Mouse (Mus musculus) hindbrain, embryonic 10.5 days (tissue): ENCODE data around the gene Gtf3c6. TPM values are rescaled to one million over a fixed set of nuclear protein-coding genes. Genes with fewer than 3 reads are reported as not detected.

Source experiments
- polyA plus RNA-seq: library from polyadenylated mRNA; unstranded; fragments of >200 nt; fragmentation: Nextera tagmentation; extraction: Ambion mirVana; gene quantifications from 2 replicates; pipeline ENCODE4 v1.2.1, GENCODE M21; 2016

The Gtf3c6 gene
- polyA plus RNA-seq, 1 experiment from 2014 or later: 140 TPM

Other genes starting within 250 kb of the Gtf3c6 start
- gene Mfsd4b1, start 232.8 kb downstream of the Gtf3c6 start, polyA plus RNA-seq: not detected in 2 replicates
- 8.7 and 10.3 TPM in 2 replicates for gene Slc16a10, start 115.8 kb downstream of the Gtf3c6 start, polyA plus RNA-seq
- gene Rpf2, start 11.1 kb downstream of the Gtf3c6 start, polyA plus RNA-seq: 74.8 and 91.8 TPM in 2 replicates
- gene Amd1, start 44.1 kb upstream of the Gtf3c6 start, polyA plus RNA-seq: 59.0 and 74.9 TPM in 2 replicates
- 5.2 and 7.0 TPM in 2 replicates for gene Cdk19, start 81.5 kb upstream of the Gtf3c6 start, polyA plus RNA-seq